Mouse (Mus musculus) CD4-positive, CD25-positive, alpha-beta regulatory T cell, adult 2 months (primary cell): ENCODE data around the gene Prss34.

ENCODE experiments used
- DNase-seq: peaks from one replicate; pipeline ENCODE4 v3.0.0-alpha.2; 2012; ENCODE audit warnings: low read depth, low spot score

The Prss34 gene

DNA sequence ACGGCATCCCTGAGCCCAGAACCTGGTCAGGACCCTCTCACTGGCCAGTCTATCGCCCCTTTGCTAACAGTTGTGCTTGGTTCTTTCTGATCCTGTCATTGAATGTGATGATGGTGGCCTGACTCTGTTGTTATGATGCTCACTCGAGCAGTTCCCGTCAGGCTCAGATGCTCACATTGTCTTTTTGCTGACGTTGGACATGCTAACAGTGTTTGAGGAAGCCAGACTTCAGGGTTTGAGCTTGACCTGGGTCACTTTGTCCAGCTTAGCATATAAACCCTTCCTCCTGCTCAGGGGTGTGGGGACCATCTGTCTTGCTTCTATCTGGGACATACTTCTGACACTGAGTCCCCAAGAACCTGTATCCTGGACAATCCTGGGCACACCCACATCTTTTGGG is 20.2 kb downstream of the Prss34 start, which contains the start of gene Prss29:
Prss29 (plus strand) TSS at position 301 of the 400 bp plus-strand sequence.
- no peak for DNase-seq

DNA sequence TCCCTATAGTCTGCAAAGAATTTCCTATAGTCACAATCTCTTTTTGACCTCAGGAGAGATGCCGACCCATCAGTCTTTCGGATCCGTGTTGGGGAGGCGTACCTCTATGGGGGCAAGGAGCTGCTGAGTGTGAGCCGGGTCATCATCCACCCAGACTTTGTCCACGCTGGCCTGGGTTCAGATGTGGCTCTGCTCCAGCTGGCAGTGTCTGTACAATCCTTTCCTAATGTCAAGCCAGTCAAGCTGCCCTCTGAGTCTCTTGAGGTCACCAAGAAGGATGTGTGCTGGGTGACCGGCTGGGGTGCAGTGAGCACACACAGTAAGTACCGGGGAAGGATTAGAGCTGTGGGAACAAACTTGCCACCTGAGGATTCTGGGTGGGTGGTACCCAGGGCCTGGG is 22.6 kb downstream of the Prss34 start:
- DNase-seq: no peak

DNA sequence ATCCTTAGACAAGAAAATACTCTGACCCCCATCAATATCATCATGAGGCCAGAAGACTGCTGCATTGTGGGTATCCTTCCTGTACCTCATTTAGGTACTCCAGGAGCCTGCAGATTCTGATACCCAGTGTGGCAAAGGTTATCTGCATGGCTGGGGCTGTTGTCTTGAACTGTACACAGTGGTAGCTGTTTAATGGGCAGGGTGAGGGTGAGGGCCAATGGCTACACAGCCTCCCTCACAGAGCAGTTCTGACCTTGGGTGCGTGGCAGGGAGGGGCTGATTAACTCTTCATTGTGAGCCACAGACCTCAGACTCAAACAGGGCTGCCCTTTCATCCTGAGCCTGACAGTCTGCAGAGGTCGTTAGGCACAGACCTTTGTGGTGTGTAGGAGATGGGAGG is 24.7 kb downstream of the Prss34 start:
- DNase-seq: no peak

DNA sequence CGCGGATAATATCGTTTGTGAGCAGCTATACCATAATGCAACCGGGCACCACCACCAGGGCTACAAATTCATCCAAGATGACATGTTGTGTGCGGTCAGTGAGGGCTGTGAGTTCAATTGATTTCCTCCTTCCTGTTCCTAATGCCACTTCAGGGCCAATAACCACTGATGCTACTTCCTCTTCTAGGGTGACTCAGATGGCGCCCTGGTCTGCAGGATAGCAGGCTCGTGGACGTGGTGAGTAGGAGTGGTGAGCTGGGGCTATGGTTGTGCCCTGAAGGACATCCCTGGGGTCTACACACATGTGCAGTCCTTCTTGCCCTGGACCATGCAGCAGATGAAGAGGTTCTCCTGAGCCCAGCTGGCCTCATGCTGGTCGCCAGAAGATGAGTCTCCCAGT is 34.1 kb downstream of the Prss34 start:
- no peak for DNase-seq

DNA sequence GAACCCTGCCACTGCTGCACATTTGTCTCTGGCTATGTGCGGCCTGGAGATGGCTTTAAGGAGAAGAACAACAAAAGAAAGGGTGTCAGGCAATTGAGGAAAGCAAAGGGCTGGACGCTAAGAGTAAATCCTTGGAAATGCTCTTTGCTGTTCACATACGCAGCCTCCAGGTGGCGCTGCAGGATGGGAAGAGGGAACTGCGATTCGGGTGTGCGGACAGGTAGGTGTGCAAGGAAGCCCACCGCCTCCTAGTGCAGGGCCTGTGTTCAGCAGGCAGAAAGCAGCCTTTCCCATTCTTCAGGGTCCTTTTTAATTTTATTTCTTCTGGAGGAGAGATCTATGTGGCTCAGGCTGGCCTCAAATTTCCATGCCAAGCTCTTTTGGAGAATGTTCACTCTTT is 35.7 kb downstream of the Prss34 start:
- peak; percentile 64 for DNase-seq

DNA sequence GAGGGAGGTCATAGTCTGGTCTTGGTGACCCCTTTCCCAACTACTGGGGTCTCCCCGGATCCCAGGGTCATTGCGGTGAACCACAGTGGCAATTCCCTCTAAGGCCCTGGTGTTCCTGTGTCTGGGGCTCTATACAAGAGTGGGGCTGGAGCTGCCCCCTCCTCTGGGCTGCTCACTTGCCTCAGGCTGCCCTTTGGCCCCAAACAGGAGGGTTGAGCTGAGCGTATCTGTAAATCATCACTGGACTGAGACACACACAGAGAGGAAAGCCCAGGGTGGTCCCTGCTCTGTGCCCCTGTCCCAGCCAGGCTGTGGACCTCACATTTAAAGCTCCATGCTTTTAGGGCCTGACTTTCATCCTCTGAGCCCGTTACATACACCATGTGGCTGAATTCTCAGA is 40.0 kb downstream of the Prss34 start:
- DNase-seq: no peak

DNA sequence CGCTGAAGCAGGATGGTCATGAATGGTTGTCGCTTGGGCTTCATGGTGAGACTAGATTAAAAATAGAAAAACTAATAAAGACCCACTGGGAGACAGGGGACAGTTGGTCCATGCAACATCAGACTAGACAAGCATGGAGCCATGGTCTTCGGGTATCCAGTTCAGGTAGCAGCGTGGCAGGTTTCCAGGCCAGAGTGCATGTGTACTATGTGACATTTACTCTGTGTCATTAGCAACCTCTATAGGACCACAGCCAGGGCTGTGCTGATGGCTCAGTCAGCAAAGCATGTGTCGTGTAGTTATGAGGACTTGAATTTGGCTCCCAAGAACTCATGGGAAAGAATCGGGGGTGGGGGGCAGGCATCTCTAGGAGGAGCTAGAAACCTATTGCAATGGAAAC is 41.8 kb downstream of the Prss34 start:
- no peak for DNase-seq

DNA sequence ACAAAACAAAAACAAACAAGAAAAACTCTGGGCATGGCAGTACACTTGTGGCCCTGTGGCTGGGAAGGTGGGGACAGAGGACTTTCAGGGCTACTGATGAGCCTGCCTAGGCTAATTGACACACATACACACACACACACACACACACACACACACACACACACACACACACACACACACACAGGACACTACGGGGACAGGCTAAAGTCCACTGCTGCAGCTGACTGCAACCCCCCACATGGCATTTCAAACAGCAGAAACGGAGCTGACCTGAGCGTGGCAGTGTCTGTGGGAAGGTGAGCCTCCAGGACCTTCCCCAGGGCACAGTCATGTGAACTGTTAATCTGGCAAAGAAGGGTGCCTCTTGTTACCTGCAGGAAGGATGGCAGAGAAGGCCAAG is 43.3 kb downstream of the Prss34 start:
- no peak for DNase-seq

DNA sequence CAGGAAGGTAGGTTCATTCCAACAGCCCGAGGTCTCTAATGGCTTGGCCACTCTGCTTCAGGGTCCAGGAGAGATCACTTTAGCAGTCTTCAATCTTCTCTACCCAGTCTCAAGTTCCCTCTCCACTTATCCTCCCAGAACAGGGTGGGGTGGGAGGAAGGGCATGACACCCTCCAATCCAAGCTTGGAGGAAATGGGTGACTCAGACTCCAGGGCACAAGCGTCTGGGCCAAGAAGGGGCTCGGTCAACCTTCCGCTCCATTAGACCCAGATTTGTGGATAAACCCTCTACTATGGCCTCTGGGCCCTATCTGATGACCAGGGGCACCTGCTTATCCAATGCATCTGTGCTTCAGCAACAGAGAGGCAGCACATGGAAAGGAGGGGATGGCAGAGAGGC is 47.3 kb downstream of the Prss34 start, which contains the start of gene Tpsab1:
Tpsab1 (minus strand) TSS at position 101 of the 400 bp plus-strand sequence.
- DNase-seq: no peak
